Mouse (Mus musculus) small intestine, adult 2 months (tissue): ENCODE results near the gene Kirrel3.

Source experiments
- CTCF ChIP-seq: fragments of 200-500 bp; IDR thresholded peaks from 2 replicates; pipeline ENCODE4 v1.5.1; 2012; ENCODE audit warnings: low read depth, mild to moderate bottlenecking, control low read depth, inconsistent platforms, low read length, moderate library complexity, mixed read lengths; ENCODE audit not compliant: insufficient replicate concordance, insufficient read length; ENCODE audit errors: extremely low read depth
- POLR2A ChIP-seq: fragments of 200-500 bp; IDR thresholded peaks from 2 replicates; pipeline ENCODE4 v1.6.1; 2012; ENCODE audit warnings: low read depth, mild to moderate bottlenecking, control low read depth, inconsistent platforms, low read length, moderate library complexity

GRCm38 (mm10) chr9:34875238-34875637 is 389.5 kb downstream of the Kirrel3 start:
- TF ChIP-seq POLR2A (no peak), CTCF (no peak)
